Mouse (Mus musculus) kidney, adult 2 months (tissue): ENCODE data around the gene Zfp664. TPM values are rescaled to one million over a fixed set of nuclear protein-coding genes. Genes with fewer than 3 reads are reported as not detected.

Experiments used
- DNase-seq: peaks from one replicate; pipeline ENCODE4 v3.0.0; 2021
- H3K27ac ChIP-seq: fragments of 200-500 bp; 2 replicates; pipeline ENCODE4 v1.5.1; 2012; ENCODE audit warnings: low read depth, low read length, control low read depth, inconsistent platforms; ENCODE audit not compliant: insufficient read depth
- H3K27me3 ChIP-seq: fragments of 200-500 bp; replicated peaks from 2 replicates; pipeline ENCODE4 v1.6.1; 2012; ENCODE audit warnings: mild to moderate bottlenecking, moderate library complexity, low read length, inconsistent platforms; ENCODE audit not compliant: control insufficient read depth, insufficient read depth
- H3K36me3 ChIP-seq: fragments of 200-500 bp; 2 replicates; pipeline ENCODE4 v1.6.1; 2012; ENCODE audit warnings: mild to moderate bottlenecking, moderate library complexity, low read length, inconsistent platforms; ENCODE audit not compliant: control insufficient read depth, insufficient read depth
- H3K4me1 ChIP-seq: fragments of 200-500 bp; 2 replicates; pipeline ENCODE4 v1.6.1; 2011; ENCODE audit warnings: low read length; ENCODE audit not compliant: control insufficient read depth, insufficient read depth
- H3K4me3 ChIP-seq: fragments of 200-500 bp; 2 replicates; pipeline ENCODE4 v1.5.1; 2011; ENCODE audit warnings: mild to moderate bottlenecking, low read depth, low read length, control low read depth; ENCODE audit not compliant: insufficient read depth
- CTCF ChIP-seq: fragments of 200-500 bp; conservative IDR thresholded peaks from 2 replicates; pipeline ENCODE4 v1.5.1; 2011; ENCODE audit warnings: low read depth, mild to moderate bottlenecking, control low read depth, low read length, moderate library complexity, mixed read lengths; ENCODE audit not compliant: insufficient read depth, insufficient read length
- POLR2A ChIP-seq: fragments of 200-500 bp; IDR thresholded peaks from one replicate; pipeline ENCODE4 v1.6.1; 2011; ENCODE audit warnings: low read depth, low read length, control low read depth
- WGBS: fragments of 180-500 bp; shearing (Covaris S2); methylation state at CpG from one replicate; pipeline ENCODE4 v1.1.7; 2018; 5-methylcytosine and 5-hydroxymethylcytosine counted together
- polyA plus RNA-seq: library from polyadenylated mRNA; depleted of rRNA; stranded (reverse); fragments of >200 nt; gene quantifications from 2 replicates; pipeline ENCODE4 v1.2.3, GENCODE M21; 2012

Gene Zfp664
- polyA plus RNA-seq, 1 experiment: 20.4 TPM

DNA sequence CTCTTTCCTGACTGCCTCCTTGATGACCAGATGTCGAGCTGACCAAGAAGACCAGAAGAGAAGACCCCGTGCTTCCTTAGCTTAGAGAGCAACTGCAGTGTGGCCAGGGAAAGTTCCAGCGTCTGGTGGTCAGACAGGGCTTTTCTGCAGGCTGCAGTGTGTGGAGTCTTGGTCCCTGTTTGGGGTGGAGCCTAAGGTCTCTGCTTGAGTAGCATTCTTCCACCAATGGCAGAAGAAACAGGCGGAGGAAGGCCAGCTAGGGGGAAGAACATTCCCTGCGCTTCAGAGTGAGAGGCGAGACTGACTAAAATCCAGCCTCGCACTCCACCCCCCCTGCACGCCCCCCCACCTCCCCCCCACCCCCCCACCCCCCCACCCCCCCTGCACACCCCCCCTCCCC, 33.6 kb downstream of the Zfp664 start:
- TF ChIP-seq POLR2A (no peak), CTCF (no peak)
- 56% methylated on average over 7 of the region's 8 CpGs for WGBS
- Histone ChIP-seq H3K27ac (no peak overlapping the region), H3K4me1 (no peaks in the 10 kb centered on the region), H3K4me3 (no peak overlapping the region), H3K27me3 (no peaks in the 10 kb centered on the region), H3K36me3 (no peaks in the 10 kb centered on the region)
- no peak for DNase-seq

DNA sequence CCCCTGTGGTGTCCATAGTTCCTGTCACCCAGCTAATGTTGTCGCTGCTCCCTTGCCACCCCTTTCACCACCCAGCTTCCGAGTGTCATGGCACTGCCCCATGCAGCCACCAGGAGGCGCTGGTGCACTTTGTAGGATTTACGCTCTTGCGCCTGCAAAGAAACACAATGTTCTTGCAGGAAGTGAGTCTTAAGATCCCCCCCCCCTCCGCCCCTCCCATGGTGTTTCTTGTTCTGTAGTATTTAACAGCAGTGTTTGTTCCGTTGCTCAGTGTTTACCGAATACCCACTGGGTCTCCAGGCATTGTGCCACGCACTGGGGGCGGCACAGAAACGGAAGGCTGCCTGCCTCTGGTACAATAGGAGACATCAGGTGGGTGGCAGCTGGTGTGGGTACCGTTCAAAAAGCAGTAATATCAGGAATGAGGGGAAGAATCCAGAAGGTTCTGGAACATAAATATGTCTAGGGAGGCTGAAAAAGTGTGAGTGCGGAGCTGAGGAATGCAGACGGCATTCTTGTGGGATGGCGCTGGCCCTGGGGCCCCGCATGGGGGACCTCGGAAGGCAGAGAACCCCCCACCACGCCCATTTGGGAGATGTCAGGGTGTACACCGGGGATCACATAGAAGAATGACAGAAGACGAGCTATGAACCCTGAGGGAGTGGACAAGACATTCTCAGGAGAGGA, 37.6 kb downstream of the Zfp664 start:
- DNase-seq: peak; percentile 83
- TF ChIP-seq POLR2A (no peak), CTCF (peak; percentile 99)
- Histone ChIP-seq H3K27me3 (no peaks in the 10 kb centered on the region), H3K27ac (no peak overlapping the region), H3K36me3 (no peaks in the 10 kb centered on the region), H3K4me3 (peak overlapping the region; percentile 25; the same call in 1 of the 2 replicates), H3K4me1 (no peaks in the 10 kb centered on the region)
- WGBS: 16% methylated on average over 20 of the region's 20 CpGs

DNA sequence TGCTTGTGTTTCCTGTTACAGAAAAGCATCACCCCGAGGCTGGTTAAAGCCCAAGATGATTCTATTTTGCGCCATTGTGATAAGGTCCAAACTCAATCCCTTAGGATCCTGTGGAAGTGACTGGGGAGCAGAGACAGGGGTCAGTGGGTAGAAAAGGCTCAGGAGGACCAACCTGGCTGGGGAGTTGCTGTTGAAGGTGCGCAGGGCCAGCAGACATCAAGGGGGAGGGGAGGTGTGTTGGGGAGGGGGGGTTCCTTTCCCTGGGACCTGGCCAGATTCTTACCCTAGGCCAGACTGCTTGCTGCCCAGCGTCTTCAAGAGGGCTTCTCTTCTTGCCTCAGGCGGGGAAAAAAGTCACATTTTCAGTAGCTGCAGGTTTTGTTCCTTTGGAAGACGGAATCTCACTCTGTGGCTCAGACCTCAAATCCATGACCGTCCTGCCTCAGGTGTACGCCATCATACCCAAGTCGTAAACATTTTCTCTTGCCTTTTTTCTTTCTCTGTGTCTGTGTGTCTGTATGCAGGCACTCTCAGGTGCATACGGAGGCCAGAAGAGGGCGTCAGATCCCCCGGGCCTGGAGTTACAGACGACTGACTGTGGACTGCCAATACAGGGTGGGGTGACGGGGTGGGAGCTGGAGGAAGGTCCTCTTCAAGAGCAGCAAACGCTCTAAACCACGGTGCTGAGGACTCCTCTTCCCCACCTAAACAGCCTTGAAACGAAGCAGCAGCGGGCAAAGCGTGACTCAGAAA, 38.4 kb downstream of the Zfp664 start:
- Histone ChIP-seq H3K36me3 (no peaks in the 10 kb centered on the region), H3K4me3 (no peak overlapping the region), H3K27ac (no peak overlapping the region), H3K4me1 (no peaks in the 10 kb centered on the region), H3K27me3 (no peaks in the 10 kb centered on the region)
- DNase-seq: no peak
- no peak for TF ChIP-seq POLR2A
- peak; percentile 24; the same call in 1 of the 2 replicates for TF ChIP-seq CTCF
- WGBS: 63% methylated on average over 19 of the region's 19 CpGs

DNA sequence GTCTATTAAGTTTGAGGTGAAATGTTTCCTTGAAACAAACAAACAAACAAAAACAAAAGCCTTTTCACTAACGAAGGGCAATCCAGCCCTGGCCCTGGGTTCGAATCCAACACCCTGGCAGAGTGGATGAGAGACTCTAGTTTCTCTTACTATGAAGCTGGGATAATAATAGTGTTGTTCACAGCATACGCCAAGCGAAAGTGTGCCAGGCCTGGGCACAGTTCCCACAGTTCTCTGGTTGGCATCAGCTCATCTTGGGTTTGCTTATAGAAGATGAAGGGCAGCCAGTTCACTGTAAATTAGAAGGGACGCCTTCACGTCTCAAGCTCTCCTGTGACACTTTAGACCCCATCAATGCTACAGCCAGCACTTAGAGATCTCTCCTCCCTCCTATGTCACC, 39.2 kb downstream of the Zfp664 start:
- 70% methylated on average over 6 of the region's 6 CpGs for WGBS
- Histone ChIP-seq H3K27ac (no peak overlapping the region), H3K4me3 (no peak overlapping the region), H3K36me3 (no peaks in the 10 kb centered on the region), H3K4me1 (no peaks in the 10 kb centered on the region), H3K27me3 (no peaks in the 10 kb centered on the region)
- peak; percentile 28 for DNase-seq
- TF ChIP-seq POLR2A (no peak), CTCF (no peak)

DNA sequence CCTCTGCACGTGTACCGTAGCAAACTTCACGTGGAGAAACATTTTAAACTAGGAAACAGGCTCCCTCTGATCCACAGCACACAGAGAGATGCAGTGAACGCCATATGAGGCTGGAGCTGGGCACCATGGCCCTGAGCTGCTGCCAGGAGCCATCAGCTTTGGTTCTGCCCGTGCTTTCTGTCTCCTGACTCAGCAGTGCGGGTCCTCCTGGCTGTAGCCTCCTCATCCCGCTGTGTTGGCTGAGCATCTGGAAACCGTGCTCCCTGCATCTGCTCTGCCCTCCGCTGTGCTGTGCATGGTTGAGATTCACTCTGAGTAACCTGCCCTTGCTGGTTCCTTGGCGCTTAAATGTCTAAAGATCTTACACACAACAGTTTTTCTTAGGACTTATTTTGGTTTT, 39.7 kb downstream of the Zfp664 start:
- H3K27ac ChIP-seq: no peak overlapping the region
- TF ChIP-seq POLR2A (no peak), CTCF (no peak)
- WGBS: 89% methylated on average over 10 of the region's 10 CpGs

DNA sequence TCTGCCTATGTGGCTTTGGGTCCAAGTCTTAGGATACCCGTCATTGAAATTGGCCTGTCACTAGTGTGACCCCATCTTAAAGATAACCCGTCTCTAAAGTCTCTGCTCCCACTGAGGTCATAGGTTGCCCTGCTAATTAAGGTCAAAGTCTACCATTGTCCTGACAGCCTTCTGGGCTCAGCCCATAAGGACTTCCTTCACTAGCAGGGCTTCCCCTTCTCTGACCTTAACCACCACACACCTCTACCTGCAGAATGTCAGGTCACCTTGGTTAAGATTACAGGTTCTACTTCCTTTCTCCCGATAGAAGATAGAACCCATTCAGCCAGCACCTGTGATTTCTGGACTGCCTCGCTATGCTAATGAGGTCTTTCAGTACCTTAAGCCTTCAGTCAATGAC, 41.4 kb downstream of the Zfp664 start:
- Histone ChIP-seq H3K27ac (no peak overlapping the region), H3K4me1 (no peaks in the 10 kb centered on the region), H3K27me3 (no peaks in the 10 kb centered on the region), H3K4me3 (no peak overlapping the region), H3K36me3 (no peaks in the 10 kb centered on the region)
- TF ChIP-seq CTCF (no peak), POLR2A (no peak)
- no peak for DNase-seq
- WGBS: 72% methylated on average over 4 of the region's 4 CpGs

More for the DNA sequence above, 39.7 kb downstream of the Zfp664 start:
- Histone ChIP-seq H3K36me3 (no peaks in the 10 kb centered on the region), H3K27me3 (no peaks in the 10 kb centered on the region), H3K4me3 (no peak overlapping the region), H3K4me1 (no peaks in the 10 kb centered on the region)
- no peak for DNase-seq

DNA sequence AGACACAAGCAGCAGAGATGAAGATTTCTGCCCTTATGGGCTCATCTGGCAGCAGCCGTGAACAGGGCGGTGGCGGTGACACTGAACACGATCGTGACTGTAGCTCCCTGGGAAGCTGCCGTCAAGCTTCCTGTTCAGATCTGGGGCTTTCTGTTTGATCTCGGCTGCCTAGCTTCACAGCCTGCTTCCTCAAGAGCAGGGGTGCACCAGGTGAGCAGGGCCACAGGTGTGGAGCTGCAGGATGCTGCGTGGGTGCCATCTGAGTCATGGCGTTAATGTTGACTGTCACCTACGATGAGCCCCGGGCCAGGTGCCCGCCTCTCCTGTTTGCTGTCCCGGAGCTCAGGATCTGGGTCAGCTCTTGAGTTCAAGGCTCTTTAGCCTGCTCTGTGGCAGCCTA, 44.4 kb downstream of the Zfp664 start:
- no peak for TF ChIP-seq POLR2A
- TF ChIP-seq CTCF: no peak
- Histone ChIP-seq H3K27me3 (no peaks in the 10 kb centered on the region), H3K4me3 (no peak overlapping the region), H3K27ac (no peak overlapping the region), H3K4me1 (no peaks in the 10 kb centered on the region), H3K36me3 (no peaks in the 10 kb centered on the region)
- no peak for DNase-seq
- 66% methylated on average over 13 of the region's 13 CpGs for whole genome bisulfite sequencing

DNA sequence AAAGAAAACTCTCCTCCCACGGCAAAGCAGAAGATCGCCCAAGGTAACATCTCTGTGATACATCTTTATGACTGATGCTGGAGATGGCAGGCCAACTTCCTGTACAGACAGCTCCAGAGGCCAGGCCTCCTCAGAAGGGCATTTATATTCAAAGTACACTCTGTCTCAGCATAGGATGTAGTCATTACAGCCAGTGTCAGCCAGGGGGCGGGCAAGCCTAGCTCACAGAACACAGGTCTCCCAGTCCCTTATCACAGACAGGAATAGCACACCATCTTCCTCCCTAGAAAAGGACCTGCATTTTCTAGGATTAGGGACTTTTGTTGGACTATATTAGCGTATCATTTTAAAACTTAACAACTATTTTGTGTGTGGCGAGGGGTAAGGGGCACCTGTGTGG, 46.4 kb downstream of the Zfp664 start:
- peak; percentile 89 for DNase-seq
- Histone ChIP-seq H3K36me3 (no peaks in the 10 kb centered on the region), H3K27me3 (no peaks in the 10 kb centered on the region), H3K4me3 (no peak overlapping the region), H3K27ac (no peak overlapping the region), H3K4me1 (no peaks in the 10 kb centered on the region)
- WGBS: 27% methylated on average over 5 of the region's 5 CpGs
- TF ChIP-seq POLR2A: no peak
- peak; percentile 91 for TF ChIP-seq CTCF
